Mouse (Mus musculus): ENCODE measurements around the gene Hcn3. TPM values are rescaled to one million over a fixed set of nuclear protein-coding genes. Genes with fewer than 3 reads are reported as not detected.
A peak's percentile ranks its signal among the peaks of the same experiment; 100 is the strongest.

Hcn3 gene
- total RNA-seq, 2 experiments from 2014 or later = 10.2 to 13.3 TPM

DNA sequence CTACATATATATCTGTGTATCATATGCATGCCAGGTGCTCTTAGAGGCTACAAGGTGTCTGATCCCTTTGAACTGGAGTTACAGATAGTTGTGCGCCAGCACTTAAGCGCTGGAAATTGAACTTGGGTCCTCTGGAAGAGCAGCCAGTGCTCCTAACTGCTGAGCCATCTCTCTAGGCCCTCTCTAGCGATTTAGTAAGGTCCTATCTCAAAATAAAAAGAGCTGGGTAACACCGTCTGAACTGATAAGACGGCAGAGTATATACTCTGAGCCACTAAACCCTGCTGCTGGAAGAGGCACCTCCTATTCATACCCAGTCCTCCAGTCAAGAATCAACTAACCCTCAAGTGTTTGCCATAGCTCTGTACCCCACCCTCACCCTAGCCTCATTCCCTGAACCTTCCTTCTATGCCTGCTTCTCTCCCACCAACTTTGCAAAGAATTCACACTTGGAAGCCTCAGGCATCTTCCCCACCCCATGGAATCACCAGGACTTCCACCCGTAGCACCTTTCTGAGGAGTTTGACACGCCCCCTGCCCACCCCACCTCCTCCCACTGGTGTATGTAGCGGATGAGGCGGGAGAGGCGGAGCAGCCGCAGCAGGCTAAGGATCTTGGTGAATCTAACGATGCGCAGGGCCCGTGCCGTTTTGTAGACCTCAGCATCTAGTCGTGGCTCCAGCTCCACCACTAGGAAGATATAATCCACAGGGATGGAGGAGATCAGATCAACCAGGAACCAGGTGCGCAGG, 7.7 kb downstream of the Hcn3 start:
- TF ChIP-seq CTCF (conservative IDR thresholded peaks at IDR 0.05) = no peak
- no peak for DNase-seq (ENCODE audit: low spot score in 2 of 2)
- H3K4me3 ChIP-seq = no peak overlapping the region
- no peak overlapping the region for H3K27ac ChIP-seq

DNA sequence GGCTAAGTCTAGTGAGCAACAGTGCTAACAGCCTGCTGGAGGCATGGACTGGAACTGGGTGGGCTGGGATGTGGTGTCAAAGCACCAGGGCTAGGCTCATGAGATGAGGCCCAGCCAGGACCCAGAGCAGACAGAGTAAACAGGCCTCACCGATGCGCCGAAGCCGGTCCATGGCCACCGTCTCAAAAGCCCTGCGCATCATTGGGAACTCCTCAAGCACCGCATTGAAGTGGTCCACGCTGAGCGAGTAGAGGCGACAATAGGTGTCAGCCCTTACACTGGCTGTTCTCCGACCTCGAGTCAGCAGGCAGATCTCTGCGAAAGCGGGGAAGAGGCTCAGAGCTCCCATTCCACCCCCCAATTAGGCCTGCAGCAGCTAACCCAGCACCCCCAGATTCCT, 11.4 kb downstream of the Hcn3 start:
- H3K27ac ChIP-seq = no peak overlapping the region
- no peak overlapping the region for H3K4me3 ChIP-seq
- no peak for DNase-seq (ENCODE audit: low spot score in 2 of 2)
- no peak for TF ChIP-seq CTCF (conservative IDR thresholded peaks at IDR 0.05)

DNA sequence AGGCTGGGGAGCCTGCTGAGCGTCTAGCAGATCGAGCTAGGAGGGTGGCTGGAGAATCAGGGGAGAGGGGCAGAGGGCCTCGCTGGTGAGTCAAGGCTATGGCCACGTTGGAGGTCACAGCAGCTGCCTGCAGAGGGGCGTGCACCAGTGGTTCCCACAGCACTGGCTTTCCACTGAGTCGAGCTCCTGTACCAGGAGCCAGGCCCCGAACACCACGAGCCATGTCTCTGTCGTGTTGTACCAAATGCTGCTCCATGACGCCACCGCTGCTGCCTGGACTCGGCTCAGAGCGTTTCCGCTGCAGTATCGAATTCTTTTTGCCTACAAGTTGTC, 12.1 kb downstream of the Hcn3 start:
- Histone ChIP-seq H3K27ac (no peak overlapping the region), H3K4me3 (no peak overlapping the region)
- DNase-seq (ENCODE audit: low spot score in 2 of 2) = no peak
- no peak for TF ChIP-seq CTCF (conservative IDR thresholded peaks at IDR 0.05)

DNA sequence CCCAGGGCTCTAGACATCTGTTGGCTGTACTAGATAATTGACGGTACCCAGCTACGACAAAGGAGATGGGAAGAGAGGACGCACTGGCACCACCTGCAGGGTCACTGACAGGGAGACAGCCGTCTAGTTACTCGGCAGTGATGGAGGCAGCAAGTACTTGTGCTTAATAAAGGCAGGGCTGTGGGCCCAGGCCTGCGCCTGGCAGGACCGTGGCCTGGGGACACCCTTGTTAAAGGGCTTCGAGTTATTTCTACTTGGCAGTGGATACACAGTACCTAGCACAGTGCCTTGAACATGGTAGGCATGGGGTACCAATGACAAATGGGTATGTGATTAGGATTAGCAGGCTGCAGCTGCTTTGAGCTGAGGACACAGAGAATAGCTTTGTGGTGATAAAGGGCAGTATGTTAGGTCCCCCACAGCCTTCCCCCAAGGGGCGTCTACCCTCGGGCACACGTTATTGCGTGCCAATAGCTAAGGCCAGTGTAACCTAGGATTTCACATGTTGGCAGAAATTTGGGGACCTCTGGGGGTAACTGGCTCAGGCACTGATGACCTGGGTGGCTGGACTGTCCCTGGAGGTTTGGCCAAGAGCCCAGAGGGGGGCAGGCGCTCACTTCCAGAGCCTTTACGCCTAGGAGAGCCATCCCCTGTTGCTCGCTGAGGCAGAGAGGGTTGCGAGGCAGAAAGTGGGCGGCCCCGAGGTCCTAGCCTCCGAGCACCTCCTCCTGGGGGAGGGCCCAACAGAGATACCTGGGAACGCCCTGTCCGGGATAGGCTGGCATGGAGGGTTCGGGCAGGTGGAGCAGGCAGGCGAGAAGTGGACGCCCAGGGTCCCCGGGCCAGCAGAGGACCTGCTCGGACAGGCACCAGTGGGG, 12.7 kb downstream of the Hcn3 start:
- no peak for TF ChIP-seq CTCF (conservative IDR thresholded peaks at IDR 0.05)
- DNase-seq (ENCODE audit: low spot score in 2 of 2) = no peak
- H3K4me3 ChIP-seq = no peak overlapping the region
- no peak overlapping the region for H3K27ac ChIP-seq

DNA sequence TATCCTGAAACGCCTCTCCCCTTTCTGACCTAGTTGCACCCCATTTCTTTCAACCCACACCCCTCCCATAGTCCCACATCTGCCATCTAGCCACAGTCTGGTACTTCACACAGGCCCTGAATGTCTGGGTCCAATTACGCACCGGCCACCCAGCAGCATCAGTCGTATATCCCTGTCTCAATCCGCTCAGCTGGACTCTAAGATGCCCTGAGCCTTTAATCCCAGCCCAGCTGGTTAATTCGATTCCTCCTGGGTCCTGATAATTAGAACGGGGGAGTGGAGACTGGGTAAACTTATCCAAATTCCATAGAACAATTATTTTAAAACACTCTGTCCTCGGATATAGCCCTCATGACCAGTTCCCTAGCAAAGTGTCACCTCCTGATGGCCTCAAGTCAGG, 14.4 kb downstream of the Hcn3 start:
- DNase-seq (ENCODE audit: low spot score in 2 of 2) = no peak
- no peak for TF ChIP-seq CTCF (conservative IDR thresholded peaks at IDR 0.05)
- Histone ChIP-seq H3K27ac (no peak overlapping the region), H3K4me3 (no peak overlapping the region)

DNA sequence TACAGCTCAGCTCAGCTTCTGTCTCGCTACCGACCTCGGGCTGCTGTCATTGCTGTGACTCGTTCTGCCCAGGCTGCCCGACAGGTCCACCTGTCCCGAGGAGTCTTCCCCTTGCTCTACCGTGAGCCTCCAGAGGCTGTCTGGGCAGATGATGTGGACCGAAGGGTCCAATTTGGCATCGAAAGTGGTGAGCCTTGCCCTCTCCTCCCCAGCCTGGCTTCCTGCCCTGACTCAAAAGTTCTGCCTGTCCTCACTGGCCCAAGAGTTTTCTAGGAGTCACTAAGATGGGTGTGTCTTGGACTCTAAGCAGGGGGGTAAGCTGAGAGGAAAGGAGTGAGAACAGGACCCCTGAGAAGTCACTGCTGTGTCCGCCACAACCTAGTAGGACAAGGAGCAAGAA, 15.2 kb downstream of the Hcn3 start:
- no peak for DNase-seq (ENCODE audit: low spot score in 2 of 2)
- no peak for TF ChIP-seq CTCF (conservative IDR thresholded peaks at IDR 0.05)

DNA sequence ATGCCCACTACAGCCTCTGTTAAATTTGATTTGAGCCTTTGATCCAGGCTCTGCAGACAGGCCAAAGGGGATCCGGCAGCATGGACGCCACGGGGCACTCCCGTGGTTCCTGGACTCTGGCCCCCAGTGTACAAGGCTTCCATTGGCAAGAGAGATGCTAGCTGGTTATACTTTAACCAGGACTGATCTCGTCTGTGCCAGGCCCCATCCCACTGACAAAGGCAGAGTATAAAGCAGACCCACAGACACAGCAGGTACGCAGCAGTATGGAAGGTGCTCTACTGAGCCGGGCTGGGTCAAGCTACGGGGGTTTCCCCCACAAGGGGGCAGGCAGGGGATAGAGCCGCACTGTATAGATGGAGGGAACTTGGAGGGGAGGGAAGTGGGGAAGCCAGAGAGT, 23.6 kb downstream of the Hcn3 start:
- Histone ChIP-seq H3K27ac (no peak overlapping the region), H3K4me3 (no peak overlapping the region)
- no peak for DNase-seq (ENCODE audit: low spot score in 2 of 2)
- no peak for TF ChIP-seq CTCF (conservative IDR thresholded peaks at IDR 0.05)

More for the DNA sequence above, 15.2 kb downstream of the Hcn3 start:
- Histone ChIP-seq H3K27ac (no peak overlapping the region), H3K4me3 (no peak overlapping the region)

DNA sequence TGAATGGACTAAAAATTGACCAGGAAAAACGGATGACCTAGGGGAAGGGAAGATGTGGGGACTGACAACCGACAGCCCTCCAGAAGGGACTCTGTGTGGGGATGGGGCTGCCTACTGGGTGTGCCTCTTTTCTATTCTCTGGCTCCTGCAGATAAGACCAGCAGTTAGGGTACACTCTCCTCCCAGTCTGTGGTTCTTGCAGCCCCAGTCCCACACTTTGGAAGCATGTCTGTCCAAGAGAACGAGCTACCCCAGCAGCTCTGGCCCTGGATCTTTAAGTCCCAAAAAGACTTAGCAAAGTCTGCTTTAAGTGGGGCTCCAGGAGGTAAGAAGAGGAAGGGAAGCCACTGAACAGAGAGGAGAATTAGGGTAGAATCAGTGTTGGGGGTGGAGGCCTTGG, 24.0 kb downstream of the Hcn3 start, which contains the start of gene Pklr:
Gene Pklr (plus strand): TSS at position 185 of the 400 bp plus-strand sequence.
- TF ChIP-seq CTCF (conservative IDR thresholded peaks at IDR 0.05) = no peak
- DNase-seq (ENCODE audit: low spot score in 2 of 2) = no peak
- H3K27ac ChIP-seq = no peak within 1 kb of the TSS
- H3K4me3 ChIP-seq = no peak within 1 kb of the TSS

DNA sequence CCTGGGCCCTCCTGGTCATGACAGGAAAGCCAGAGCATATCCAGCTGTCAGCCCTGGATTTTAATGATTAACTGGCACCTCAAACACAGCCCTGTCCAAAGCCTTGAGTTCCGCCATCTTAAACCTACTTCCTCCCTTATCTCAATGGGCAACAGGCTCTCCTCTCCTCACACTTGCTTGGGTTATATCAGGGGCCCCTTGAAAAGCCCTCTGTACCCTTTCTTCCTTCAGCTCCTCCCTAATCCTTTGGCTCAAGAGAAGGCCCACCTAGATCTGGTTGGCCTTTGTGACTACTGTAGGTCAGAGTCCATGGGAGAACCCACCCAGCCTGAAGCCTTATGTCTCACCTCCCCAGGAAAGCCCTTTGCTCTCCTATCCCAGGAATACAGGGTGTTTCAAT, 26.2 kb downstream of the Hcn3 start:
- Histone ChIP-seq H3K4me3 (no peak overlapping the region), H3K27ac (no peak overlapping the region)
- no peak for TF ChIP-seq CTCF (conservative IDR thresholded peaks at IDR 0.05)
- DNase-seq (ENCODE audit: low spot score in 2 of 2) = no peak

DNA sequence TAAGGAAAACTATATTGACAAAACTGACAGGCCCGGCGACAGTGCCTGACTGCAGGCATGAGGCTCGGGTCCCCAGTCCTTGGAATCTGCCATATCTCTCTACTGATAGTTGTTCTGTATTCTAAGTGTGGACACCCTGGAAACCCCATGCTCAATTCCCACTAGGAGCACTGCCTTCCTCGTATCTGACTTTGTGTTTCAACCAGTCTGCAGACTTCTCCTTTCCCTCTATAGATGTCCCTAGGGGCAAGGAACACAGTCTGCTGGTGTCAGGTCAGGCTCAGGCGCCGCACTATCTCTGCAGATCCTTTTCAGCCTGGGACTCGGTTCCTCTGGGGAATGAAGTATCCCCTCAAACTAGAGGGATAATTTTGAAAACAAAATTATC, 26.9 kb downstream of the Hcn3 start:
- no peak for TF ChIP-seq CTCF (conservative IDR thresholded peaks at IDR 0.05)
- Histone ChIP-seq H3K4me3 (no peak overlapping the region), H3K27ac (peak overlapping the region; percentile 63; the same call in 1 of the 2 replicates)
- no peak for DNase-seq (ENCODE audit: low spot score in 2 of 2)

DNA sequence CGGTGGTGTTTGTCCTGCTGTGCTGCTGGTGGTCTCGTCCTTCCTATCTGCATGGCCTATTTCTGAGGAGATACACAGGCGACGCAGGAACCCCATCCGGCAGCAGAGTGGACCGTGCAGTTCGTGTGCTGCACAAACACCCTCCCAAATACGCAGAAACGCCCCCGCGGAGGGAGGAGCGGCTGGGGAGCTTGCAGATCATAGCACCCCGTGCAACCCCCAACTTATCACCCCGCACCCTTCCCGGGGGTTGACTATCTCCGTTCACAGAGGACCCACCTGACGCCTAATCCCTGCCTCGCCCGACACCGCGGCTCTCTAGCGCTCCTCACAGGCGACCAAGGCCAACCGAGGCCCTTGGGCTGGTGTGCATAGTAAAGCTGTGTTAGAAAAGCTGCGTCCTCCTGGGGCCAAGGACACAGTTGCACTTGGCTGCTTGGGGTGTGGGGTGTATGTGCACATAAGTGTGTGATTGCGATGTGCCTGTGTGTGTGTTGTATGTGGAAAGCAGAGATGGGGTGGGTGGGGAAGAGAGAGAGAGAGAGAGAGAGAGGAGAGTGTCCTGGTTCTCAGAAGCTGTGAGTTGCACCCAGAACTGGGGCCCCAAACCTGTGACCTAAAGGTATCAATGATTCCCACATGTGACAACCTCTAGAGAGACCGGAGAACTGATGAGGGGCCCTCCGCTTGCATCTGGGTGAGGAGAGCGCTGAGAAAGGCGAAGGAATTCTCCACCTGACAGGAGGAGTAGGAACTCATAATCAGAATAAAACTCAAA, 27.5 kb downstream of the Hcn3 start:
- Histone ChIP-seq H3K27ac (peak overlapping the region; percentile 63), H3K4me3 (peak overlapping the region; percentile 55)
- peak; percentile 68 for TF ChIP-seq CTCF (conservative IDR thresholded peaks at IDR 0.05)
- peak; percentile 41 to 57 for DNase-seq (ENCODE audit: low spot score in 2 of 2)

DNA sequence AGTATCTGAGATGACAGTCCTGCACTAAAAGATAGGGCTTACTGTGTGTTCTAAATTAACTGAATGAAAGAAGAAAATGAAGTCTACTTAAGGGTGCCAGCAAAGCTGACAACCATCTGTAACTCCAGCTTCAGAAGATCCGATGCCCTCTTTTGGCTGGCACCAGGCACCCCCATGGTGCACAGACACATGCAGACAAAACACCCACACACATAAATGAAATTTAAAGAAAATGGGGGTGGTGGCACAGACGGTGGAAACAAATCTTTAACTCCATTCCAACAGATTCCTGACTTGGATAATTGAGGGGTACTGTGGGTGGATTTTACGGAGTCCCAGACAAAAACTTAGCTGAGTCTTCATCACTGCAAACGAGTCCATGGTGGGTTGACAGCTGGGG, 28.2 kb downstream of the Hcn3 start:
- TF ChIP-seq CTCF (conservative IDR thresholded peaks at IDR 0.05) = no peak
- DNase-seq (ENCODE audit: low spot score in 2 of 2) = peak; percentile 52 to 82
- peak overlapping the region; percentile 55; the same call in 1 of the 2 replicates for H3K4me3 ChIP-seq
- peak overlapping the region; percentile 14; the same call in 1 of the 2 replicates for H3K27ac ChIP-seq

DNA sequence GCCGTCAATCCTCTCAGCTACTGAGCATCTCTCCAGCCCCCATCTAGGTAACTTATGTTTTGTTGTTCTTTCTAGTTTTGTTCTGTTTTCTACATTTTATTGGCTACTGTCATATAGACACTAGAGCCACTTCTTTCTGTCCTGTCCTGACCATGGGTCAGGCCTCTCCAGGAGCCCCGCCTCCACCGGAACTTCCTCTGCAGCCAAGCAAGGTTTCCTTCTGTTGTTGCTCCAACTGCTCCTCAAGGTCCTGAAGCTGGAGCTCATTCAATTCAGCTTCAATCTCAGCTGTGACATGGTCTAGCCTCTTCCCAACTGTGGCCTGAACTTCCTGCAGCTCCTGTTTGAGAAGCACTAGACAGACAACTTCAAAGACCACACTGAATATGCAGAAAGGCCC, 30.1 kb downstream of the Hcn3 start:
- TF ChIP-seq CTCF (conservative IDR thresholded peaks at IDR 0.05) = no peak
- no peak overlapping the region for H3K27ac ChIP-seq
- no peak for DNase-seq (ENCODE audit: low spot score in 2 of 2)
- H3K4me3 ChIP-seq = no peak overlapping the region

All from layer of hippocampus, adult 2 months (tissue).